Mouse (Mus musculus) myocyte (in vitro differentiated cells): ENCODE measurements at regions not wholly inside any gene's neighbourhood (a gene's known extent, or its start where the extent isn't known, plus 50 kb on each side); places are given as distances from the start of the nearest gene placed in this dataset.

Experiments
- CEBPB ChIP-seq: IDR thresholded peaks from 2 replicates; pipeline ENCODE4 v1.6.1; 2011; ENCODE audit warnings: mild to moderate bottlenecking, moderate library complexity; ENCODE audit not compliant: poor library complexity, insufficient read depth, severe bottlenecking
- E2F4 ChIP-seq: IDR thresholded peaks from one replicate; pipeline ENCODE4 v1.6.1; 2011; ENCODE audit warnings: mild to moderate bottlenecking, control low read depth, moderate library complexity; ENCODE audit not compliant: insufficient read depth
- MAX ChIP-seq: IDR thresholded peaks from one replicate; pipeline ENCODE4 v1.6.1; 2011; ENCODE audit warnings: low read depth, mild to moderate bottlenecking, control low read depth
- MYOD1 ChIP-seq, 3 experiments: IDR thresholded peaks; one replicate each; pipeline ENCODE4 v1.6.1; 2011; ENCODE audit warnings: control low read depth in 2 of 3, low read depth in 2 of 3, mild to moderate bottlenecking in 2 of 3, moderate library complexity in 1 of 3; ENCODE audit not compliant: insufficient read length in 2 of 3, control insufficient read depth in 1 of 3
- POLR2A ChIP-seq: IDR thresholded peaks from one replicate; pipeline ENCODE4 v1.6.1; 2011; ENCODE audit warnings: low read depth, mild to moderate bottlenecking, control low read depth, moderate library complexity; ENCODE audit not compliant: insufficient read length
- POLR2AphosphoS2 ChIP-seq: IDR thresholded peaks from one replicate; pipeline ENCODE4 v1.6.1; 2011; ENCODE audit warnings: low read depth, control low read depth; ENCODE audit not compliant: insufficient read length
- TCF12 ChIP-seq: IDR thresholded peaks from one replicate; pipeline ENCODE4 v1.6.1; 2011; ENCODE audit warnings: mild to moderate bottlenecking, control low read depth; ENCODE audit not compliant: poor library complexity, insufficient read depth, severe bottlenecking
- TCF3 ChIP-seq: IDR thresholded peaks from one replicate; pipeline ENCODE4 v1.6.1; 2011; ENCODE audit warnings: low read depth, control low read depth; ENCODE audit not compliant: insufficient read length
- USF1 ChIP-seq: IDR thresholded peaks from one replicate; pipeline ENCODE4 v1.6.1; 2011; ENCODE audit warnings: low read depth, mild to moderate bottlenecking, control low read depth, moderate library complexity

DNA sequence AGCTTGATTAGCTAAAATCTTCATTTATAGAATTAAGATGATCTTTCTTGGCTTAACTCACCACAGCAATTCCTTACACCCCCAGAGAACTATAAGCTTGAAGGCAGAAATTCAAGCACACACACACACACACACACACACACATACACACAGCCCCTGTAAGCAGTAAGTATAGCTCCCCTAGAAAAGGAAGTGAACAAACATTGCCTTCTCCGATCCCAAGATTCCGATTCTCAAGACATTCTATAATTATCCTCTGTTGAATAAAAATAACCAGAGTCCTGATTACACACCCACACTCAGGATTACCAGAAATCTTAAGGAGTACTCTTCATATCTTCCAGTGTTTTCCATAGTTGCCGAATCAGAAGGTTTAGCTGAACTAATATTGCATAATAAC lies 70.0 kb upstream of the Stmnd1 start:
- TF ChIP-seq POLR2AphosphoS2 (no peak), MAX (no peak), TCF12 (no peak), POLR2A (no peak), E2F4 (no peak), USF1 (no peak), TCF3 (no peak), MYOD1 (IDR thresholded peaks at IDR 0.05; ENCODE audit: control insufficient read depth in 1 of 3, insufficient read length in 2 of 3, low read depth in 2 of 3) (no peak), CEBPB (no peak)
